Mouse (Mus musculus) macrophage (primary cell): Measurements from ENCODE around the gene Cxcr2. TPM values are rescaled to one million over a fixed set of nuclear protein-coding genes. Genes with fewer than 3 reads are reported as not detected.

Experiments
- H3K27ac ChIP-seq: fragments of 350-480 bp; formaldehyde crosslinking; 2 replicates; pipeline ENCODE4 v1.9.0; 2021
- H3K36me3 ChIP-seq: fragments of 350-480 bp; formaldehyde crosslinking; 2 replicates; pipeline ENCODE4 v1.9.0; 2021; ENCODE audit errors: inconsistent target
- H3K4me3 ChIP-seq: fragments of 350-480 bp; formaldehyde crosslinking; 2 replicates; pipeline ENCODE4 v1.9.0; 2021; ENCODE audit errors: inconsistent target
- H3K79me2 ChIP-seq: fragments of 350-480 bp; formaldehyde crosslinking; 2 replicates; pipeline ENCODE4 v1.9.0; 2021; ENCODE audit errors: inconsistent target
- WGBS: methylation state at CpG from one replicate; pipeline ENCODE4 v1.1.7; 2026; ENCODE audit warnings: inconsistent platforms; ENCODE audit not compliant: missing documents; 5-methylcytosine and 5-hydroxymethylcytosine counted together
- polyA plus RNA-seq: library from polyadenylated mRNA; stranded (reverse); fragments of 250-400 nt; gene quantifications from 3 replicates; pipeline ENCODE4 v1.2.4, GENCODE M21; 2018; ENCODE audit warnings: inconsistent platforms

Cxcr2 gene
- polyA plus RNA-seq, 1 experiment from 2014 or later, result 0.76 TPM

DNA sequence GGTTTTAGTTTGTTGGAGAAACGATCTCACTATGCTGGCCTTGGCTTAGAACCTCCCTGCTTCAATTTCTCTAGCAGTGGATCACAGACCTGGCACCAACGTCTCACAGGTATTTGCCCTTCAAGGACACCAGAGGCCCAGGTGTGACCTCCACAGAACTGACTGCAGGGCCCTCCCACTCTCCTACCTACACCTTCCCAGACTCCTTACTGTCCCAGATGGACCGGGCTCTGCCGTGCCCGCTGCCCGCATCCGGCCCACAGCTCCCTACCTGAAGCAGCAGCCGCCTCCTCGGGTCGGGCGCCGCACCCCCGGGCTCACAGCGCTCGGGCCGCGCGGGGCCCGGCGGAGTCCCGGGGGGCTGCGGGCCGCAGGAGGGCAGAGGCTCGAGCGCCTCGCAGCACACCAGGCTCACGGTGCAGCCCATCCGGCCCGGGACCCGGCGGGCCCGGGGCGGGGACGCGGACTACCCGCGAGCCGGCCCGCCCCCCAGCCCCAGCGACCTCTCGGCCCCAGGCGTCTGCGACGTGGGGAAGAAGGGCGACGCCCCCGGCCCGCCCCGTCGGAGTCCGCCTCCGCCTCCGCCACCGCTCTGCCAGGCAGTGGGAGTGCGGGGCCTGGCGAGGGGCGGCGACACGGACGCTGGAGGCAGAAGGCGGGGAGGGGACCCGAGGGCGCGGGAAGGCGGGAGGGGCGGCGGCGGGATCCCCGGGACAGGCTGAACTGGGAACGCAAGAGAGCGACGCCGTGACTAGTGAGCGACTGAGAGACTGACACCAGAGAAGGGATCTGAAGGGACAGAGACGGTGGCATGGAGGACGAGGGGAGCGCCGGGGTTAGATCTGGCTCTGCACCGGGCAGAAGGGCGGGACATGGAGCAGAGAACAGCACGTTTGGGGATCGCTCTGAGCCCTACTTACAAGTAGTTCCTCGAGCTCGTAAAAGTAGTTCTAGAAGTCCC lies 29.5 kb upstream of the Cxcr2 start, which contains the start of gene Tns1:
TSS of gene Tns1 (minus strand) at position 429 of the 961 bp plus-strand sequence.
- no peak within 1 kb of the TSS; the same call in 1 of the 2 replicates for H3K4me3 ChIP-seq
- H3K27ac ChIP-seq, result no peak within 1 kb of the TSS
- whole genome bisulfite sequencing, result 5% methylated on average over 82 of the region's 84 CpGs
- H3K36me3 ChIP-seq, result no peaks in the 10 kb centered on the region
- H3K79me2 ChIP-seq, result no peaks in the 10 kb centered on the region

DNA sequence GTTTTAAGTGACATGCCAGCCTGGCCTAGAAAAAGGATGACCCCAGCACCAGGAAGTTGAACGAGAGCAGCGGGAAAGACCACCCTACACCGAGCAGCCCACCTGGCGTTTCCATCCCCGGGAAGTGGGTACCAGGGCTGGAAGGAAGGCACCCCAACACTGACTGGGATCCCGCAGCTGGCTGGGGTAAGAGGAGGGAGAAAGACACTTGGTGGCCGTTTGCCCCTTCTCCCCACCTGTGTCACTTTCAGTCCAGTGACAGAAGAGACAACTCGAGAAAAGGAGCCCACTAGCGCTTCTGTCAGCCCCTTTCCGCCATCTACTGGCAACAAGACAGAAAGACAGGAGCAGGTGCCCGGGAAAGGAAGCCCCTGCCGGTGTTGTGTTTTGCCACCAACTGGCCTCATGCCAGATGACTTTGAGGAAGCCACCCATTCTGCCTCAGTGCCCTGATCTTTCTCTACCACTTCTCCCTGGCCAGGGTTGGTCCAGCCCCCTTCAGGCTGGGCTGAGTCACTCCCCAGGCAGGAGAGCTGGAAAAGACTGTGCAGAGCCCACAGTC lies 28.7 kb upstream of the Cxcr2 start, which contains the start of gene Rufy4:
TSS of gene Rufy4 (plus strand) at position 551 of the 562 bp plus-strand sequence.
- Histone ChIP-seq H3K27ac (no peak within 1 kb of the TSS), H3K4me3 (no peak within 1 kb of the TSS; the same call in 1 of the 2 replicates), H3K79me2 (no peaks in the 10 kb centered on the region), H3K36me3 (no peaks in the 10 kb centered on the region)
- WGBS, result 0% methylated on average over 11 of the region's 12 CpGs

DNA sequence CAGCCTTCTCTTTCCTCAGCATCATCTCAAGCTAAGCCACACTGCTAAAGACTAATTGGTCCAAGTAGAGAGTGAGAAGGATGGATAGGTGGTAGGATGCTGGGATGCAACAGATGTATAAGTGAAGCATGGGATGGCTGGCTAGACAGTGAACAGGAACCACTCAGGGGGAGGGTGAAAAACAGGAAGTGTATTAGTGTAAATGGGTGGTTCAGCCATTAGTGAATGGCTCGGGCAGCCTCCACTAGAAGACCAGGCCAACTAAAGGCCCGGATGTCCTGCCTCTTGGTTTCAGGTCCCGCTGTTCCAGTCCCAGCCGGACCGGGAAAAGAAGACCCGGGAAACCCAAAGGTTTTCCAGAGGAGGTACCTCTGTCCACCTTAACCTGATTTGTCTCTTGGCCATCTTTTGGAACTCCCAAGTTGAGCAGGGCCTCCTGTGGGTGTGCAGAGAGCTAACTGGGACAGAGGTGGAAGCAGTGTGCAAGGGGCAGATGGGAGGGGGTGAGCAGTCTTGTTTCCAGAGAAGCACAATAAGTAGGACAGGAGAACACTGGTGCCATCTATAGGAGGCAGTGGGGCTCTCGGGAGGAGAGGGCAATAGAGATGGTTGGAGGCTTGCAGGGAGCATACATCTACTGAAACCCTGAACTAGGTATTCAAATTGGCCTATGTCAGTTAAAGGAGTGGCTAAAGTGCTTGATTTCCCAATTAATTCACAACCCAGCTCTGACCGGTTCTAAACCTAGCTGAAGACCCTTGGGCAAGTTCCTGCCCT lies 22.7 kb upstream of the Cxcr2 start:
- H3K27ac ChIP-seq, result no peak overlapping the region
- WGBS, result 82% methylated on average over 8 of the region's 8 CpGs
- H3K79me2 ChIP-seq, result no peaks in the 10 kb centered on the region
- H3K4me3 ChIP-seq, result no peak overlapping the region
- H3K36me3 ChIP-seq, result no peaks in the 10 kb centered on the region

DNA sequence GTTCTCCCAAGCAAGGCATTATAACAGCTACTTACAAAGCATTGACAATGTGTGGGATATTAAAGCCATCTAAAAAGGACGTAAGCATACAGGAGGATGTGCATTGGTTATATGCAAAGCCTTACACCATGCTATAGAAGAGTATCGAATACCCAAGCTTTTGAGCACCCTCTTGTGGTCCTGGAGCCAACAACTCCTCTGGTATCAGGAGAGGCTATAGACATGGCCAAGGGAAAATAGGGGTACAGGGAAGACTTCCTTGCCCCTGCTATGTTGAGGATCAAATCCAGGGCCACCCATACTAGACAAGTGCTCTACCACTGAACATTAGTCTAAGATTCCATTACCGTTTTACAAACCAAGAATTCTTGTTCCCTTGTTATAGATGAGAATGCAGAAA lies 21.8 kb upstream of the Cxcr2 start:
- Histone ChIP-seq H3K36me3 (no peaks in the 10 kb centered on the region), H3K4me3 (no peak overlapping the region), H3K27ac (no peak overlapping the region), H3K79me2 (no peaks in the 10 kb centered on the region)
- 88% methylated on average over 3 of the region's 3 CpGs for WGBS

GRCm38 (mm10) chr1:74133954-74134353 lies 19.8 kb upstream of the Cxcr2 start:
- WGBS, result 6% methylated on average over 5 of the region's 6 CpGs
- Histone ChIP-seq H3K36me3 (no peaks in the 10 kb centered on the region), H3K4me3 (no peak overlapping the region), H3K79me2 (no peaks in the 10 kb centered on the region), H3K27ac (no peak overlapping the region)

GRCm38 (mm10) chr1:74135326-74135950 lies 18.4 kb upstream of the Cxcr2 start:
- Histone ChIP-seq H3K79me2 (no peaks in the 10 kb centered on the region), H3K27ac (no peak overlapping the region), H3K4me3 (no peak overlapping the region), H3K36me3 (no peaks in the 10 kb centered on the region)
- WGBS, result 62% methylated on average over 6 of the region's 6 CpGs

- Histone ChIP-seq H3K36me3 (no peaks in the 10 kb centered on the region), H3K79me2 (no peaks in the 10 kb centered on the region), H3K27ac (no peak overlapping the region), H3K4me3 (no peak overlapping the region)
- WGBS, result 58% methylated on average over 3 of the region's 3 CpGs
Observed at GRCm38 (mm10) chr1:74139415-74139814, 14.4 kb upstream of the Cxcr2 start.

GRCm38 (mm10) chr1:74141781-74142180 lies 12.0 kb upstream of the Cxcr2 start:
- WGBS, result 92% methylated on average over 8 of the region's 8 CpGs
- no peaks in the 10 kb centered on the region for H3K36me3 ChIP-seq
- H3K27ac ChIP-seq, result no peak overlapping the region
- H3K79me2 ChIP-seq, result no peaks in the 10 kb centered on the region
- H3K4me3 ChIP-seq, result no peak overlapping the region

GRCm38 (mm10) chr1:74149106-74149885 lies 4.5 kb upstream of the Cxcr2 start:
- H3K27ac ChIP-seq, result no peak overlapping the region
- no peaks in the 10 kb centered on the region for H3K36me3 ChIP-seq
- WGBS, result 67% methylated on average over 6 of the region's 6 CpGs
- H3K4me3 ChIP-seq, result no peak overlapping the region
- H3K79me2 ChIP-seq, result no peaks in the 10 kb centered on the region

DNA sequence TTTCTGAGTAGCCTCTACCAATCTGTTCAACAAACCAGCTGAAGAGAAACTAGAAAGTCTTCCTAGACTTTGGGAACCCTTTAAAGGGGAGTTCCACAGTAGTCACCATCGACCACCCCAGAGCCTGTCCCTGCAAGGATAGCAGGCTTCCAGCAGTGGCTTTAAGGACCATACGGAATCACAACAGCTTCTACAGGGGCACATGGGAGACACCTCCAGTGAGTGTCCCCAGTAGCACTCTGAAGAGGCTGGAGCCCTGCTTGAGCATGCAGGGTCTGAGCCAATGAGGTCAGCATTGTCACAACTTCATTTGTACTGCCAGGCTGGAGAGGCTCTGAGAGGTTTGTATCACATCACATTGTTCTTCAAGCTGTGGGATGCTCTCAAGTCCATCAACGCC lies 3.7 kb upstream of the Cxcr2 start:
- 87% methylated on average over 3 of the region's 3 CpGs for WGBS
- Histone ChIP-seq H3K79me2 (no peaks in the 10 kb centered on the region), H3K4me3 (no peak overlapping the region), H3K36me3 (no peaks in the 10 kb centered on the region), H3K27ac (no peak overlapping the region)

GRCm38 (mm10) chr1:74151091-74151490 lies 2.7 kb upstream of the Cxcr2 start:
- Histone ChIP-seq H3K79me2 (no peaks in the 10 kb centered on the region), H3K36me3 (no peaks in the 10 kb centered on the region), H3K27ac (no peak overlapping the region), H3K4me3 (no peak overlapping the region)
- WGBS, result 15% methylated on average over 3 of the region's 3 CpGs

DNA sequence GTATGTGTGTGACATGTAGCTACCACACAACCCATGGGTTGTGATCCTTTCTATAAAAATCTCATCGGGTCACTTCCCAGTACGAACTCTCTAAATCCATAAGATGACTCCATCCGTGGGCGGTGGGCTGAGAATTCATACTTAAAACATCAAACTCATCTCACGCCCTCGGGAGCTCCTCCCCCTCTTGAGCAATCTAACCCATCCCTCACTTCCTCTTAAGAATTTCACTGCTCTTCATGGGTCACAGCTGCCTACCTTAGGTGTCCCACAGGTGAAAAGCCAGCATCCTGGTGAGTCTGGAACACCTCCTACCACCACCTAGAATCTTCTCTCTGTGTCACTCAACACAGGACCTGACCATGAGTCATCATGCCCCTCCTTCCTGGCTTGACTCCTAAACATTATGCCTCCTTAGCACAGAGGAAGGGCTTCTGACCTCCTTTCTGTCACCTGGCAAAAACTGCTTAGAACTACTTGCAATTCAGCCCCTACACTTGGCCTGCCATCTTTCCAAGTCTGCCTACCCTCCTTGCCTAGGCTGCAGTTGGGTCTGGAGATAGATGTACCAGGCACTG lies 1.7 kb downstream of the Cxcr2 start:
- 13% methylated on average over 6 of the region's 6 CpGs for WGBS
- no peak overlapping the region for H3K4me3 ChIP-seq
- no peaks in the 10 kb centered on the region for H3K79me2 ChIP-seq
- no peak overlapping the region for H3K27ac ChIP-seq
- H3K36me3 ChIP-seq, result no peaks in the 10 kb centered on the region

- no peak overlapping the region for H3K4me3 ChIP-seq
- H3K27ac ChIP-seq, result no peak overlapping the region
- H3K79me2 ChIP-seq, result no peaks in the 10 kb centered on the region
- 37% methylated on average over 14 of the region's 14 CpGs for WGBS
- H3K36me3 ChIP-seq, result no peaks in the 10 kb centered on the region
Observed at GRCm38 (mm10) chr1:74156381-74156910, 2.7 kb downstream of the Cxcr2 start.
